Mouse (Mus musculus): ENCODE data around the gene Hoxc11. TPM values are rescaled to one million over a fixed set of nuclear protein-coding genes. Genes with fewer than 3 reads are reported as not detected.

Gene Hoxc11
- total RNA-seq, 2 experiments from 2014 or later = not detected

DNA sequence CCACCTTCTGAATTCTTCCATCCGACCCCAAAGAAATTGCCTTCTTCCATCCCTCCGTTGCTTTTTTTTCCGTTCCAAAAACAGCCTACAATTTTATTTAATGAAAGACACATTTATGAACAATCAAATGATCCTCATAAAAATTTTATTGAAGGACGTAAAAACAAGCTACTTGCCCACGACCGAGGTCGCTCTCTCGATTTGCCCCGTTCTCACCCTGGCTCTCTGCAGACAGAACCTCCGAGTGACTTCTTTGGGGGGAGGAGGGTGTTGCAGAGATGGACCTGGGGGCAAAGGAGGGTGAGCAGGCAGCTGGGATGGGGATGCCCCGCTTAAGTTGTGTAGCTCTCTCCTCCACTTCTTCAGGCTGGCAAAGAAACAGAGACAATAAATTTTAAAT lies 26.1 kb downstream of the Hoxc11 start:
- DNase-seq (ENCODE audit: low spot score in 2 of 2) = no peak

DNA sequence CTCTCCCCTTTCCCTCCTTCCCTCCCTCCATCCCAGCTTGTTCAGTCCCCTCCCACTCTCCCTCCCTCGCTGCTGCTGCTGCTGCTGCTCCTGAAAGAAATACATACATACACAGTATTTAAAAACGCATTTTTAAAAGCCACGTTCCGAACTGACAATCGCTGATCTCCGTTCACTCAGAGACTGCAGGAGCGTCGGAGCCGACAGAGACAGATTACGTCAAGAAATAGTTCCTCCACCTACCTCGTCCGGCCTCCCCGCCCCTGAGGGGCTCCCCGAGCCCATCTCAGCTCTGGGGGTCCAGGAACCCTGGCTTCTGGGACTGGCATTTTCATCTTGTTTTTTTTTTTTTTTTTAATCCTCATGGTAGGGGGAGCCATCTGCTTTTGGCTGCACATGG lies 26.7 kb downstream of the Hoxc11 start:
- DNase-seq (ENCODE audit: low spot score in 2 of 2) = no peak

DNA sequence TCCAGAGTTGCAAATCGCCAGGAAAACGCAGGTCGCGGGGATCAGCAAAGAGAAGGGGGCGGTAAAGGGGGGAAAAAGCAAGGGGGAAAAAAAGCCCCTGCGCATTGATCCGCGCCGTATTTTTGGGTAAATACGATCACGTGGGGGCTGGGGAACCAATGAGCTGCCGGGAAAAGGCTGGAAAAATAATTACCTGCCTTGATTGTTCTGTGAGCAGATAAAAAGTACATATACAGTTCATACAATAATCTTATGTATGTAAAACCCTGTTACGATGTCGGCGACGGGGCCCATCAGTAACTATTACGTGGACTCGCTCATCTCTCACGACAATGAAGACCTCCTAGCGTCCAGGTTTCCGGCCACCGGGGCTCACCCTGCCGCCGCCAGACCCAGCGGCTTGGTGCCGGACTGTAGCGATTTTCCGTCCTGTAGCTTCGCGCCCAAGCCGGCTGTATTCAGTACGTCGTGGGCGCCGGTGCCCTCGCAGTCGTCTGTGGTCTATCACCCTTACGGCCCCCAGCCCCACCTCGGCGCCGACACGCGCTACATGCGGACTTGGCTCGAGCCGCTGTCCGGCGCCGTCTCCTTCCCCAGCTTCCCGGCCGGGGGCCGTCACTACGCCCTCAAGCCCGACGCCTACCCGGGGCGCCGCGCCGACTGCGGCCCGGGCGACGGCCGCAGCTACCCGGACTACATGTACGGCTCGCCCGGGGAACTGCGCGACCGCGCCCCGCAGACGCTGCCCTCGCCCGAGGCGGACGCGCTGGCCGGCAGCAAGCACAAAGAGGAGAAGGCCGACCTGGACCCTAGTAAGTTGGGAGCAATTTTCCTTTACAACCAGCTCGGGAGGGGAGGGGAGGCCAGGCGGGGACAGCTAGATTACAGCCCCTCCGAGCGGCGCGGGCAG lies 27.4 kb downstream of the Hoxc11 start:
- DNase-seq (ENCODE audit: low spot score in 2 of 2) = no peak

DNA sequence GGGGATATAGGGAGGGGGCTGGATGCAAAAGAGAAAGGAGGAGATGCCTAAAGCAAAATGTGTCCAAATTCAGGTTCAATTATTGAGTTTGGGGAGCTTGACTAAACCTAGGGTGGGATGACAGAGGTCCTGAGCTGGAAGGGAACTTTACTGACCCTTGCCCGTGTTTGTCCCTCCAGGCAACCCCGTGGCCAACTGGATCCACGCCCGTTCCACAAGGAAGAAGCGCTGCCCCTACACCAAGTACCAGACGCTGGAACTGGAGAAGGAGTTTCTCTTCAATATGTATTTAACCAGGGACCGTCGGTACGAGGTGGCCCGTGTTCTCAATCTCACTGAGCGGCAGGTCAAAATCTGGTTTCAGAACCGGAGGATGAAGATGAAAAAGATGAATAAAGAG lies 29.5 kb downstream of the Hoxc11 start:
- no peak for DNase-seq (ENCODE audit: low spot score in 2 of 2)

DNA sequence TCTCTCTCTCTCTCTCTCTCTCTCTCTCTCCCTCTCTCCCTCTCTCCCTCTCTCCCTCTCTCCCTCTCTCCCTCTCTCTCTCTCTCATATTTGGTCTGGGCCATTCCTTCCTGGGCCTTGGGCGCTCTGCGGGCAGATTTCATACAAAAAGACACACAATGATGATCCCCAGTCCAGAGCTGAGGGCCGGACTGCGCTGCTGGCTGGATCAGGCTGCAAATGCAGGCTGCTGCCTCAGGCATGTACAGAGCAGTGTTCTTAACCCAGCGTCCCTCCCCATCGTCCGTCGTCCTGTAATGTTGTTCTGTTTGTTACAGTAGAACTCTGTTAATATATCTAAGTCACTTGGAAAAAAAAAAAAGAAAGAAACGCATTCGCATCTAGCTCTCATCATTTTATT lies 30.3 kb downstream of the Hoxc11 start:
- DNase-seq (ENCODE audit: low spot score in 2 of 2) = no peak

DNA sequence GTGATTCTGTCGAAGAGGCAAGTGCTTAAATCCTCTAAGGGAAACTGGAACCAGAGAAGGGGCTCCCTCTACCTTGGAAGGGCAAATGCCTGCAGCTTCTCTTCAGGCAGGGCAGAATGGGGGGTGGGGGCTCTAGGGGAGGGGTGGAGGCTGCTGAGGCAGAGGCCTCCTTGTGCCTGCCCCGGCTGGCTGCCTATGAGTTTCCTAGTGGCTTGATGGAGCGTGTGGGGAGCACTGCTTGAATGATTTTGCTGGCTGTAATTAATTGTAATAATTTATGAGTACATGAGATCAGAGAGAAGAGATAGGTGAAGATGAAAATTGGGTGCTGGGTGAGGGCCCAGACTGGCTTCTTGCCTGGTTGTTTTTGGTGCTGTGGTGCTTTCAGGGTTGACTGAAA lies 30.7 kb downstream of the Hoxc11 start:
- DNase-seq (ENCODE audit: low spot score in 2 of 2) = no peak

DNA sequence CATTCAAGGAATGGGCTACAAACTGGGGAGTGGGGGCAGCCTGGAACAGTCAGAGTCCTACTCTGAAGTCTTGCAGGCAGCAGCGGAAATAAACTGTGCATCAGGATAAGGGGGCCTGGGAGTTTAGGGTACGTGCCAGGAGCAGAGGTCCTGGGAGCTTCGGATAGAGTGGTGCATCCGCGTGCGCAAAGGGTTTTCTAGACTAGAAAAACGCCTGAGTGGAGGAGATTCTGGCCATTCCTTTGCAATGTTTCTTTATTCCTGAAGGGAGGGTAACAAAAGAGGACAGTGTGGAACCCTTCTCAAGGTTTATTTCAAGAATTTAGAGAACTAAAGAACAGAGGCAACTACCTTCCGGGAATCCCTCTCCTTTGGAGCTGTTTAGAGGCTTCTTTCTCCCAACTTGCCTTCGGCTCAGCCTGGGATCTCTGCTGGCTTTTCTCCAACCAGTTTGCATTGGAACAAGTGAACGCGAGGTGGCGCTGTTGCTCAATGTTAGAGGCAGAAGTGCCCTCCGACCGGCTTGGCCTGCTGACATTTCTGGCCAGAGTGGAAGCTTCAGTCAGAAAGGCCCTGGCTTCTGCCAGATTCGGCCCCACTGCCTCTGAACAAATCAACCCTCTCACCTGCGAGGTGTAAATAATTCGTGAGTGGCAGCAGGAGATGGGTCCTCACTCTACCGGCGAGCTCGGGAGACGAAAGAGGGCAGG lies 33.1 kb downstream of the Hoxc11 start:
- DNase-seq (ENCODE audit: low spot score in 2 of 2) = peak; percentile 68 to 89

DNA sequence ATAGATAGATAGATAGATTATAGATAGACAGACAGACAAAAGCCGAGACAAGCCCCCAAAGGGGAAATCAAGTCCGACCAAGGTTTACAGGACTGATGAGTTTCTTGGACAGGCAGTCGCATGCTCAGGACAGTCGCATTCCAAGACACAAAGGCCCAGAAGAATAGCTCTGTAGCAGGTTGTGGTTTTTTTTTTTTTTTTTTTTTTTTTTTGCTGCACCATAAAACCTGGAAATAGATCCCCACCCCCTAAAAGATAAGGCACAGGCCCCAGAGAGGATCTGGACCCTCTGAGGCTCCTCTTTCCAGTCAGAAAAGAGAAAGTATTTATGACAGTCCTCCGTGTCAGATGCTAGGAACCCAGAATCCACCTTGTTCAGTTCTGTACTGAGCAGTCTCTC lies 33.9 kb downstream of the Hoxc11 start:
- DNase-seq (ENCODE audit: low spot score in 2 of 2) = no peak

DNA sequence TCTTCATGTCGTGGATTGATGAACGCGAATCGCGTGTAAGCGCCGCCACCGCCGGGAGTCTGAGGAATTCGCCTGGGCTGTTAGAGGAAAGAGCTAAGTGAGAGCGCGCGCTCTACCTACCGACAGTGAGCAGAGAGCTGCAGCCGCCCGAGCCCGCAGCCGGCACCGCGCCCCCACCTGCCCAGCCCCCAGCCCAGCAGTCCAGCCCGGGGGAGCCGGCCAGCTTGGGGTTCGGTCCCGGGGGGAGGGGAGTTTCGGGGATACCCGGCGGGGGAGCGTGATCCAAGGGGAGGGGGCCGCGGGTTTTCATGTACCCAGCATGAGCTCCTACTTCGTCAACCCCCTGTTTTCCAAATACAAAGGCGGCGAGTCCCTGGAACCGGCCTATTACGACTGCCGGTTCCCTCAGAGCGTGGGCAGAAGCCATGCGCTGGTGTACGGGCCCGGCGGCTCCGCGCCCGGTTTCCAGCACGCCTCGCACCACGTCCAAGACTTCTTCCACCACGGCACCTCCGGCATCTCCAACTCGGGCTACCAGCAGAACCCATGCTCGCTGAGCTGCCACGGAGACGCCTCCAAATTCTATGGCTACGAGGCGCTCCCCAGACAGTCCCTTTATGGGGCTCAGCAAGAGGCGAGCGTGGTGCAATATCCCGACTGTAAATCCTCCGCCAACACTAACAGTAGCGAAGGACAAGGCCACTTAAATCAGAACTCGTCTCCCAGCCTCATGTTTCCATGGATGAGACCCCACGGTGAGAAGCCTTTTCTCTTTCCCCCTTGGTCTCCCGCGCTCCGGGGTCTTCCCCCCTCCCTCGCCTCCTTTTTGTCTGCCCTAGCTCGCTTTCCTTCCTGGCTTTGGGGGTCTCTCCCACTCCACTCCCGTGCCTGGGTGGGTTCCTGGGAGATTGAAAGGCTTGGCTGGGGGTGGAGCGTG lies 36.5 kb downstream of the Hoxc11 start, which contains the start of gene Hoxc8:
Gene Hoxc8 (plus strand): TSS at position 147 of the 937 bp plus-strand sequence.
- no peak for DNase-seq (ENCODE audit: low spot score in 2 of 2)

DNA sequence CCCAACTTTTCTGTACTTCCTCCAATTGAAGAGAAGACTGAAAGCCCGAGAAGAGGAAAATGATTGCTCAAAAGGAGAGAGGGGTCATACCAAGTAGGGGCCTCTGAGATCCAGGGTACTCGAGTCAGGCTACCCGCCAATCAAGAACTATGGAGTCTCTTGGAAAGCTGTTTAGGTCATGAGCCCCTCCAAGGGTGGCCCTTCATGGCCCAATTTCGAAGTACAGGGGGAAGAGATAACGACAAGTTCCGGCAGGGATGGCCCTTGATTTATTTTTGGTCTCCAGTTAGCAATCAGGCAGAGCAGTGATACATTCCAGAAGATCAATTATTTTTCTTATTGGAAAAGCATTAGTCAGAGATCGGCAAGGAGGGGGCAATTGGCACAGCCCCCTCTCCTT lies 37.6 kb downstream of the Hoxc11 start:
- no peak for DNase-seq (ENCODE audit: low spot score in 2 of 2)

DNA sequence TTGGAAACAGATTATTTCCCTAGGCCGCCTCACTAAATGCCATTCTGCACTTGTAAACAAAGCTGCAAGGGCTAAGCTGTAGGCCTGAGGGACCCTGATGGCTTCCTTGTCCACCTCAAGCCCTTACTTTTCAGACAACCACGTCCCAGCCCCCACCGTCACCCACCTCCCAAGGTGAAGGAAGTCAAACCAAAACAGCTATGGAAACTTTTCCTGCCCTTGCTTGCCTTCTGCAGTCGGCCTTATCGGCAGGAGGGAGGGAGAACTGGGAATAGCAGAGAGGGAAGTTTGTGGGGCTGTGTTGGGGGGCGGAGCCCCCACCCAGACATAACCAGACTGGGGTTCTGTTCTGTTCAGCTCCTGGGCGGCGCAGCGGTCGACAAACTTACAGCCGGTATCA lies 38.0 kb downstream of the Hoxc11 start:
- DNase-seq (ENCODE audit: low spot score in 2 of 2) = no peak

DNA sequence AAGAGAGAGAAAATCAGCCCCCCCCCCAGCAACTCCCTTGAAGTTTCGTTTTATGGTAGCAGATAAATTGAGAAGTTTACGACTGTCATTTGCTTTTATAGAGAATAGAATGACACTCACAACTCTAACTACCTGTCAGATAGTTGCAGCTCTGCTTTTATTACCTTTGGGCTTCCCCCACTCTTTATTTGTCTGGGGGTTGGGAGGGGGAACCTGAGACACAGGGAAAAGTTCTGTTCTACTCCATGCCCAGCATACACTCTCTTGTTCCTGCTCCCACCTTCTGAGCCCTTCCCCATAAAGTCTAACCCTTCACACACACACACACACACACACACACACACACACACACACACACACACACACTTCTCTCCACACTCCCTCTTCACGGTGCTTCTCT lies 38.6 kb downstream of the Hoxc11 start:
- no peak for DNase-seq (ENCODE audit: low spot score in 2 of 2)

DNA sequence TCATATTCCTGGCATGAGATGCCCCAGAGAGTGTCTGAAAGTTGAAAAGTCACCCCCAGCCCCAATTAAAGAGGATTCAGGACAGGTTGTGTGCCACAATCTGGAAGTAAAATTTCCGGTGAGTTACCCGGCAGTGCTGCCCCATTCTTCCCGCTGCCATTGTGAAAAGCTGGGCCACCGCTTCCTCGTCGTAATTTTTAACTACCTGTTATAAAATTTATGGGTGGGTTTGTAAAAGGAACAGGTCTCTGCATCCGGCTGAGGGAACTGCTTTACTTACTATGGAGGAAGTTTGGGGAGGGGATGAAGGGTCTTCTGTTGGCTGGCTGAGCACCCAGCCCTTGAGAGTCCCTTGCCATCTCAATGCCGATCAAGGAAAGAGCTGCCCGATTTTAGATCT lies 42.3 kb downstream of the Hoxc11 start:
- no peak for DNase-seq (ENCODE audit: low spot score in 2 of 2)

DNA sequence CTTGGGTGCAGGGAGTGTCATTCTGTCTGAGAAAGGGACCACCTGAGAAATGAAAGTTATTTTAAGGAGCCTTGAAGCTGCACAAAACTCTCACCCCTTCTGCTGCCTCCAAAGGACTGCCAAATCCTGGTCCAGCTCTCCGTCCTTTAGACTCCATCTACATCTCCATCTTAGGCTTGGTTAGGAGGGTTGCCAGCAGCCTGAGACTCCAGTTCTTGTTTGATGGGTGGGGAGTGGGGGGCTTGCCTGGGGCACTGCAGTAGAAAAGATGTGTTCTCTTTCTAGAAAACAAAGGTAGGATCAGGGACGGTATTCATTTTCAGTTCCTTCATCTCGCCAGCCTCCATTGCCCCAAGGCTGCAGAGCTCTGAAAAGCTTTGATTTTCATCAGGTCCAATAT lies 43.2 kb downstream of the Hoxc11 start:
- DNase-seq (ENCODE audit: low spot score in 2 of 2) = no peak

DNA sequence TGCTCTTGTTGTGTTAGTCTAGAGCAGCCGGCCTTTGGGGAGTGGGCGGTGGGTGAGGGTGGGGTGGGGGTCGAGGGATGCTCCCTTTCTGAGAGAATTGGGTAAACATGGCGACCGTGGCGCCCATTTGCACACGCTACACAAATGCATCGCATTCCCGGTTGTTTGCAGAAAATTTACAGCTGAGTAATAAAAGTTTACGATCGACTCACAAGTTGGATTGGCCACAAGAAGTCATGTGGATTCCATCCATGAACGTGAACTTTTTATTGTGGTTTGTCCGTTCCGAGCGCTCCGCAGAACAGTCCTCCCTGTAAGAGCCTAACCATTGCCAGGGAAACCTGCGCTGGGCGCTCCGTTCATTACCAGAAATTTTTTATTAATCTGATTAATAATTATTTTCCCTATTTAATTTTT lies 43.7 kb downstream of the Hoxc11 start, which contains the start of gene Hoxc6:
Gene Hoxc6 (plus strand): TSS at position 319 of the 417 bp plus-strand sequence.
- no peak for DNase-seq (ENCODE audit: low spot score in 2 of 2)

DNA sequence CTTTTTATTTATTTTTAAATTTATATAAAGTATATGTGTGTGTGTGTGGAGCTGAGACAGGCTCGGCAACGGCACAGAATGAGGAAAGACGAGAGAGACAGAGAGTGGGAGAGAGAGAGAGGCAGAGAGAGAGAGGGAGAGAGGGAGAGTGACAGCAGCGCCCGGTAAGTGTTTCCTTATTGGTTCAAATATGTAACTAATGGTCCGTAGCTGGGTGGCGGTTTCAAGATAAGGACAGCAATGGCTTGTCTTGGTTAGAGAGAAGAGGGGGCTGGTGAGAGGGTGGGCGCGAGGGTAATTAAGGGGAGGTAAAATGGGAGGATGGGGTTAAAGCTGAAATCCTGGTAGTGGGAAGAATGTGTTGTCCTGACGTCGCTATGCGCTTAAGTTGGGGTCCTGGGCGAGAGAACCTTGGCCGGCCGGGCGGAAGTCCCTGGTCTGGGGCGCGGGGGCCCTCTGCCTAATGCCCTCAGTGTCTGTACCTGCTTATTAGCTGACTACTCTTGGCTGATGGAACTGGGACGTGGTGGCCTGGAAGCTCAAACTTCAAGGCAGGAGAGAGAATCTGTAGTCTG lies 44.5 kb downstream of the Hoxc11 start:
- DNase-seq (ENCODE audit: low spot score in 2 of 2) = no peak

DNA sequence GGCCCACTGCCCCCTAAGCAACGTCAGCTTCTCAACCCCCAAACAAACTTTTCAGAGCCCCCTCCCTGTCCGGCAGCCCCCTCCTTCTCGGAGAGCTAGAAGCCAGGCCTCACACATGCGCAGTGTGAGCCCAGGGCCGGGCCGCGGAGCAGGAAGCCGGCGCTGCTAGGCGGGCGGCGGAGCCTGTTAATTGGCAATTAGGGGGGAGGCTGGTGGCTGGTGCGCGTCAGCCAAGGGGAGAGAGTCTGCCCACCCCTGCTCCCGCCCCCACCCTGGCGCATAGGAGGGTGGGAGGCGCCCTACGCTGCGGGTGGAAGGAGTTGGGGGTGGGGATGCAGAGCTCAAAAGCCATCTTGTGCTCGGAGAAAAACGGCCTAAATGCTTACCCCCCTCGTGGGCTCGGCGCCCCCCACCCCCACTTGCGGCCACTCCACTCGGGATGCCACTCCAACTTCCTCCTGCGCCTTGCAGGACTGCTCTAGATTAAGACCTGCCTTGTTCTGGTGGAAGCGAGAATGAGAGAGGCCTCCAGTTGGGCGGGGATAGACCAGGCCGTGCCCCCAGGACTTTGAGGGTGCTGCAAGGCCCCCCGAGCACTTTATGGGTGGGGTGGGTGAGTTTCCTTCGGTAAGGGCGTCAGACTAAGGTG lies 45.1 kb downstream of the Hoxc11 start:
- DNase-seq (ENCODE audit: low spot score in 2 of 2) = peak in 1 of 2 experiments; percentile 51

DNA sequence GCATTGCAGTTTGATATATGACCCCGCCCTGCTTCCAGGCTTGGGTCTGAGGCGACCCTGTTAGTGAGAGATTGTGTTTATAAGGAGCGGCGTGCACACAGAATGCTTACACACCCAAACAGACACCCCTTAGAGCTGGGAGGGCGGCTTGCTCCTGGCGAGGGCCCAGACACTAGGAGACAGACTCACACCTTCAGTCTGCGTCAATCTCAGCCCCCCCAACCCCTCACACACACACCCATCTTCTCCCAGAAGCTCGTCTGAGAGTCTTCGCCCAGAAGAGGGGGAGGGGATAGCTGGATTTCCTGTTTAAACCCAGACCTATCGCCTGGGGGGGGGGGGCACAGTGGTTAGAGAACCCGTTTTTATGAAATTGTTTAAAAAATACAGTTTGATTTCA lies 45.7 kb downstream of the Hoxc11 start:
- DNase-seq (ENCODE audit: low spot score in 2 of 2) = no peak

DNA sequence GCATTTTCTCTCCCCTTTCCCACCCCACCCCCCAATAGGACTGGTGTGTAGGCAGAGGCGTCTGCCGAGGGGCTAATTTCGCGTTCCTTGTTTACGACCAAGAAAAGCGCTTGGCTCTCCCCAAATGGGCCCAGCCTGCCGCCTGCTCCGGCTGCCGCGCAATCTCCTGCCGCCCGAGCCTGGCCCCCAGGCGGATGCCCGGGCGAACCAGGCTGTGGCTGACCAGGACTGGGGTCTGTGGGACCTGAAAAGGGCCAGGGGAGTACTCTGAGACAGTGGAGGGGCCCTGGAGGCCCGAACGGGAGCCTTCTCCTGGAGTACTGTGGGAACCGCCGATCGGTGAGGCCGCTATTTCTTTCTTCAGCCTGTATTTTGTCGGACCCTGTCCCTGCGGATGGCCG lies 46.3 kb downstream of the Hoxc11 start:
- DNase-seq (ENCODE audit: low spot score in 2 of 2) = no peak

DNA sequence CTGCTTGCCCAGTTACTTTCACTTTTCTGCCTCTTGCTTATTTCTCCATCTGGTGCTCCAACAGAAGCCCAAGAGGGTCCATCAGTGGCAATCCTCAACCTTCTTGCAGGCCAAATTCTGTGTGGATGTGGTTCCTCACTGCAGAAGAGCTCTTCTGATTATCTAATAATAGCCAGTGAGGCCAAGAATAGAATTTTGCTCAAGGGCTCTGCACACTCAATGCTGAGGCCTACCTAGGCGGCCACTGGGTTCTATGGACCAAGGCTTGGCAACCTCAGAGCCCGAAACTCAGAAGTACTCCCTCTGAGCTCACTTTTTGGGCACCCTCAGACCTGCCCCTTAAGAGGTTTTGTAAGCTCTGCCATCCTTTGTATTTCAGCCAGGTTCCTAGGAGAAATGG lies 47.1 kb downstream of the Hoxc11 start:
- DNase-seq (ENCODE audit: low spot score in 2 of 2) = no peak
